Mouse (Mus musculus) hindbrain, postnatal 0 days (tissue): ENCODE results near the gene Btd. TPM values are rescaled to one million over a fixed set of nuclear protein-coding genes. Genes with fewer than 3 reads are reported as not detected.
A peak's percentile ranks its signal among the peaks of the same experiment; 100 is the strongest.

Source experiments
- ATAC-seq: fragments of 200-750 bp; cut with Nextera tagmentation; 2 replicates; pipeline ENCODE4 v1.8.0; 2017; ENCODE audit warnings: mild to moderate bottlenecking, moderate TSS enrichment, moderate library complexity
- DNase-seq: peaks from one replicate; pipeline ENCODE4 v3.0.0-alpha.2; 2015; ENCODE audit warnings: low spot score
- H3K27ac ChIP-seq: fragments of 300-500 bp; sonication (generic); 2 replicates; pipeline ENCODE4 v1.5.1; 2014; ENCODE audit warnings: mild to moderate bottlenecking
- H3K27me3 ChIP-seq: fragments of 300-500 bp; sonication (generic); 2 replicates; pipeline ENCODE4 v1.6.1; 2014; ENCODE audit warnings: low read length, mixed read lengths; ENCODE audit not compliant: insufficient read depth
- H3K36me3 ChIP-seq: fragments of 300-500 bp; sonication (generic); 2 replicates; pipeline ENCODE4 v1.6.1; 2014; ENCODE audit warnings: low read length, mixed read lengths; ENCODE audit not compliant: insufficient read depth
- H3K4me1 ChIP-seq: fragments of 300-500 bp; sonication (generic); 2 replicates; pipeline ENCODE4 v1.6.1; 2014; ENCODE audit warnings: antibody characterized with exemption, low read length, mixed read lengths; ENCODE audit not compliant: insufficient read depth
- H3K4me2 ChIP-seq: fragments of 300-500 bp; sonication (generic); 2 replicates; pipeline ENCODE4 v1.6.1; 2014; ENCODE audit warnings: low read depth, mild to moderate bottlenecking, low read length, moderate library complexity, mixed read lengths
- H3K4me3 ChIP-seq: fragments of 300-500 bp; sonication (generic); 2 replicates; pipeline ENCODE4 v1.5.1; 2014; ENCODE audit warnings: low read length
- H3K9ac ChIP-seq: fragments of 300-500 bp; sonication (generic); replicated peaks from 2 replicates; pipeline ENCODE4 v1.6.1; 2014; ENCODE audit warnings: mild to moderate bottlenecking, low read length, moderate library complexity, mixed read lengths
- H3K9me3 ChIP-seq: fragments of 300-500 bp; sonication (generic); 2 replicates; pipeline ENCODE4 v1.6.1; 2016; ENCODE audit warnings: low read length, mixed read lengths
- CTCF ChIP-seq: IDR thresholded peaks from 2 replicates; pipeline ENCODE4 v1.5.1; 2016; ENCODE audit warnings: antibody characterized with exemption, control low read depth, low read depth
- WGBS: fragments of 180-500 bp; shearing (Covaris S2); extraction: QIAGEN DNeasy Blood & Tissue Kit; methylation state at CpG from one replicate; pipeline ENCODE4 v1.1.7; 2014; 5-methylcytosine and 5-hydroxymethylcytosine counted together
- polyA plus RNA-seq: library from polyadenylated mRNA; unstranded; fragments of >200 nt; fragmentation: Nextera tagmentation; extraction: Ambion mirVana; gene quantifications from 2 replicates; pipeline ENCODE4 v1.2.1, GENCODE M21; 2015
- total RNA-seq: library from RNA; depleted of rRNA; stranded (reverse); fragments of >200 nt; gene quantifications from 2 replicates; pipeline ENCODE4 v1.2.3, GENCODE M21; 2014

The Btd gene
- total and polyA plus RNA-seq, 2 experiments from 2014 or later, result 24.5 to 30.8 TPM

DNA sequence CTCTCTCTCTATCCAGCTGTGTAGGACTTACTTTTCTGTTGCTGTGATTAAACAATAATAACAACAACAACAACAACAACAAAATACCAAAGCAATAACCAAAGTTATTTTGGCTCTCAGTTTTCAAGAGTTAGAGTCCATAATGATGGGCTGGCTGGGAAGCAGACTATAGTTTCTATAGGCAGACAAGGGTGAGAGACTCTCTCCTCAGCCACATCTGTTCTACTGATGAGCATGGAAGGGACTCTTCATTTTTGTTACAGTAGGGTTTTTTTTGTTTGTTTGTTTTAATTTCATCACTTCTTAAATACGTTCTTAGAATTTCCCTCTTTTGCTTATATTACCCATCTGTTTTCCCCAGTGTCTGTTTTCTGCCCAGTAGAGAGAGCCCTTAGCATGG lies 11.8 kb downstream of the Btd start:
- 89% methylated on average over 1 of the region's 1 CpGs for WGBS
- no peak overlapping the region for H3K9ac ChIP-seq
- H3K4me2 ChIP-seq, result no peak overlapping the region
- no peak for TF ChIP-seq CTCF
- H3K4me1 ChIP-seq, result no peaks in the 10 kb centered on the region
- ATAC-seq (no peak), DNase-seq (no peak)
- no peaks in the 10 kb centered on the region for H3K36me3 ChIP-seq
- no peaks in the 10 kb centered on the region for H3K9me3 ChIP-seq
- H3K4me3 ChIP-seq, result no peak overlapping the region
- no peak overlapping the region for H3K27ac ChIP-seq
- H3K27me3 ChIP-seq, result no peaks in the 10 kb centered on the region

DNA sequence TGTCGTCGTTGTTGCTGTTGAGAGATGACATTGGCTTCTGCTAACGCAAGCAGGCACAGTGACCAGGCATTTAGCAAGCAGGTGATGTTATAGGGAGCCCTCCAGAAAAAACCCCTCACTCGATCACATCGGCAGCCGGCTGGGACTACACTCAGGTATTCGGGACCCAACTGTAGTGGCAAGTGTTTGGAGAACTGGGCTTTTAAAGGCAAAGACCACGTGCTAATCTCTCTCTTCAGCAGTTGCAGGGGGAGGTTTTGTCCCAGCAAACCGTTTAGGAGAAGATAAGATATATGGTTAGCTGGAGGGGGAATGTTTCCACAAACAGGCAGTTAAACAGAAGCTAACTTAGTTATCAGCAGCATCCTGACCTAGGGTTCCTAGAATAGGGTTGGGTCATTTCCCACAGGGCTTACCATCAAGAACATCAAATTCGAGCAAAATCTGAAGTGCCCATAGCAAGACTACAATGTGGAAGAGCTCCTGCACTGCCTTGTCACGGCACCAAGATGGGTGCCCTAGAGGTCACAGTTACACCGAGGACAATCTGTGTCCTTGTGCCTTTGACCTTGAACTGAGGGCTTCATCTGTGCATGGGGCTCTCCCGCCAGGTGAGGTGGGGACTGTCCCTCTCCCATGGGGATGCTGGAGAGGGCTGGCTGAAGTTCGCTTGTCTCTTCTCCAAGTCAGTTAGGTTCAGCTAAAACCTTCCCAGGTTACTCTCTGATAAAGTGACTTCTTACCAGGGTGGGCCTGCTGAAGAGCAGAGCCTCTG lies 12.5 kb downstream of the Btd start:
- 83% methylated on average over 14 of the region's 14 CpGs for WGBS
- Histone ChIP-seq H3K4me3 (no peak overlapping the region), H3K9ac (no peak overlapping the region), H3K27ac (no peak overlapping the region), H3K4me1 (peaks cover 4% of the 10 kb centered on the region; the same call in 1 of the 2 replicates), H3K36me3 (no peaks in the 10 kb centered on the region), H3K9me3 (no peaks in the 10 kb centered on the region), H3K27me3 (no peaks in the 10 kb centered on the region), H3K4me2 (no peak overlapping the region)
- no peak for DNase-seq
- TF ChIP-seq CTCF, result no peak
- ATAC-seq, result no peak

DNA sequence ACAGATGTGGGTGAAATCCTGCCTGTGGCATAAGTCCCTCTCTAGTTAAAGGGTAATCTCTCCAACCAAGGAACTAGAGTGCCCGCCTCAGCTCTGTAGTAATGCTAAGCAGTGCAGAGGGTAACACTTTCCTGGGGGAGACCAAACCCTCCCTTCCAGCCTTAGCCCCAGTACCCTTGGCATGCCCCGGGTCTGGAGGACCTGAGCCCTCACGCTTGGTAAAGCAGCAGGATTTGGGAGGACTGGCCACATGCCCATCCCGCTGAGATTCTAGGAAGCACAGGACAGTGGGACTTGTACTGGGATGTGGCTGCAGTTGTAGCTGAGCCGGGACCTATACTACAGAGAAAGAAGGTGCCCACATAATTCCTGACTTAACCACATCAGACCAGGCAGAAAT lies 14.0 kb downstream of the Btd start:
- Histone ChIP-seq H3K9ac (no peak overlapping the region), H3K4me1 (peaks cover 13% of the 10 kb centered on the region), H3K27me3 (no peaks in the 10 kb centered on the region), H3K9me3 (no peaks in the 10 kb centered on the region), H3K27ac (no peak overlapping the region), H3K4me2 (no peak overlapping the region), H3K36me3 (no peaks in the 10 kb centered on the region), H3K4me3 (no peak overlapping the region)
- TF ChIP-seq CTCF, result no peak
- no peak for ATAC-seq
- no peak for DNase-seq
- 83% methylated on average over 5 of the region's 5 CpGs for WGBS

DNA sequence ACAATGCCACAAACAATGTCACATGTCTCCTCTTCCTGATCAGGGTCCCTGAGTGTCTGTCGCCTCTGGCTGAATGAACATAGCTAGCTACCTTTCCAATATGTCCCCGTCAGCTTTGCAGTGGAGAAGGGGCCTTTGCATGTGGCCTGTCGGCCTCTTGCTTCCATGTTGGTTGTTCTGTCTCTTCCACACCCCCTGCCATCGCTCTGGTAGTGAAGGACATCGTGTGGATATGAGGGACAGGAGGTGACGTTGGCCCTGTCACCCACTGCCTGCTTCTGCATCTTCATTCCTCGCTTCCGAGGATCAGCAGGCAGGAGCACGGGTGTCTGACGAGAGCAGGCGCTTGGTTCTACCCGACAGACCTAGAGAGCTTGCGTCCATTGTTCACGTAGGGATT lies 14.6 kb downstream of the Btd start:
- ATAC-seq (no peak), DNase-seq (no peak)
- Histone ChIP-seq H3K36me3 (no peaks in the 10 kb centered on the region), H3K27ac (no peak overlapping the region), H3K27me3 (no peaks in the 10 kb centered on the region), H3K4me1 (peaks cover 15% of the 10 kb centered on the region), H3K4me3 (no peak overlapping the region), H3K4me2 (no peak overlapping the region), H3K9ac (no peak overlapping the region), H3K9me3 (no peaks in the 10 kb centered on the region)
- TF ChIP-seq CTCF, result no peak
- WGBS, result 78% methylated on average over 14 of the region's 14 CpGs

DNA sequence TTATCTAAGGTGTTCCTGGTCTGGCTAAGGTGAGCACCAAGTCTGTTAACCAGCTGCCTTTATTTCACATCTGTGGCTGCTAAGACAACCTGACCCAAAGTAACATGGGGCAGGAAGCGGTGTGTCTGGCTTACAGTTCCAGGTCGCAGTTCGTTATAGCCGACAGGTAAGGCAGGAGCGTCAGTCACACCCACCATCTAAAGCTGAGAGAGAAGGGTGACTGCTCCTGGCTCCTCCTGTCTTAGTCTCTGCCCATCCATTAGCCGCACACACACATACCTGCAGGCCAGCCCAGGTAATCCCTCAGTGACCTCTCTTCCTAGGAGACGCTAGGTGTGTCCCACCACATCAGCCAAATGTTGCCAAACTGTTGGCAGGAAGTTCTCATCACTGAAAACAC lies 15.6 kb downstream of the Btd start:
- H3K36me3 ChIP-seq, result no peaks in the 10 kb centered on the region
- WGBS, result 82% methylated on average over 7 of the region's 7 CpGs
- H3K27ac ChIP-seq, result no peak overlapping the region
- H3K4me1 ChIP-seq, result peaks cover 20% of the 10 kb centered on the region
- H3K9me3 ChIP-seq, result no peaks in the 10 kb centered on the region
- no peak overlapping the region for H3K9ac ChIP-seq
- no peak for TF ChIP-seq CTCF
- no peak for ATAC-seq
- no peak for DNase-seq
- no peak overlapping the region for H3K4me3 ChIP-seq
- no peaks in the 10 kb centered on the region for H3K27me3 ChIP-seq
- H3K4me2 ChIP-seq, result no peak overlapping the region

DNA sequence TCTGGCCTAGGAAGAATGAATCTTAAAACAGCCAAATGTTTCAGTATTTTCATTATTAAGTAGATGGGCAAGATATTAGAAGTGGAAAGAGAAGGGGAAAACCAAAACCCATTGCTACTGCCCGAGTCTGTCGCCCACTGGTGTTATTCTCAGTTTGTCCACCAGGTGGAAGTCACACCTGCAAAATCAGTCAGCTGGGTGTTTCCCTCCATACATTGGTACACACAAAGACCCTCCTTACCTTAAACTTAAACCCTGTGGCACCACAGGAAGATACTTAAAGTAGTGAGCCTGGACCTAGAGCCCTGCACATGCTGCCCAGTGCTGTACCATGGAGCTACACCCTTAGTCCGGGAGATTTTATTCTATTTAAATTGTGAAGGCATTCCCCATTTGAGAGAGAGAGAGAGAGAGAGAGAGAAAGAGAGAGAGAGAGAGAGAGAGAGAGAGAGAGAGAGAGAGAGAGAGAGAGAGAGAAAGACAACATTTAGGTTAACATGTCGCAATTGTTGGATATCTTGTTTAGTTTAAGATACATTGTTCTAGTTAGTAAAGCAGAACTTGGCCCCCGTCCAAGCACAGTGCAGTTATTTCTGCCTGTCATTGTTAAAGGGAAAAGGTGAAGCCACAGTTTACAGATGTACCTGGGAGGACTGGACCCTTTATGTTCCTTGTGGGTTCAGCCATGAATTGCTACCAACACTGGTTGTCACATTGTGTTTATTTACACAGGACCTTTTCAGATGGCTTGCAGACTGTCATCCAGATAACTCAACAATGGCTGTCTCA lies 16.2 kb downstream of the Btd start:
- Histone ChIP-seq H3K9me3 (no peaks in the 10 kb centered on the region), H3K4me2 (no peak overlapping the region), H3K27ac (no peak overlapping the region), H3K27me3 (no peaks in the 10 kb centered on the region), H3K36me3 (no peaks in the 10 kb centered on the region), H3K4me1 (peaks cover 20% of the 10 kb centered on the region), H3K9ac (no peak overlapping the region), H3K4me3 (no peak overlapping the region)
- ATAC-seq (0 out of 2 replicates have a peak, but pooled peaks have one; percentile 13), DNase-seq (peak; percentile 83)
- TF ChIP-seq CTCF, result peak; percentile 94
- 43% methylated on average over 5 of the region's 5 CpGs for WGBS
